Mouse (Mus musculus) spleen, embryonic (tissue): ENCODE data around the gene Gpr37l1.

Experiments
- CTCF ChIA-PET: fragments of 350-600 bp; sonication (Branson Sonifier 250); formaldehyde crosslinking; loops from one replicate; lab custom pipeline; 2022; lab: Charles Lee

The Gpr37l1 gene

GRCm38 (mm10) chr1:135148476-135148875 is 19.0 kb downstream of the Gpr37l1 start:
- CTCF ChIA-PET = interaction anchor here (0.7 kb wide), 1 partner anchor 1528 kb away, joined by 12 read pairs; no protein-coding TSS in a partner anchor

DNA sequence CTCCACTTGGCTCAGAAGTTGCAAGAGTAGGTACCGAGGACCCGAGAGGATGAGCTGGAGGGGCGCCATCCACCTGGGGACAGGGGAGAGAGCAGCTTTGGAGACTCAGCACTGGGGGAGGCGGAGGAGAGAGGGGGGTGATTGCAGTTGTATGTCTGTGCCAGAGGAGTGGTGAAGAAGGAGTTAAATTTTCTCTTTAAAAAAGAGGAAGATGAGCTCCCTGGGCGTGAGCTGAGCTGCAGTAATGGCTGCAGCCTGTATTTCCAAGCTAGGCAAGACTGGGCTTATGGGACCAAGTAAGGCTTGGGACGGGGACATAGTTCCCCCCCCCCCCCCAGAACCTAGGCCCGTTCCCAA is 19.8 kb downstream of the Gpr37l1 start:
- CTCF ChIA-PET = interaction anchor here (0.6 to 1.7 kb wide), 2 partner anchors 15 to 186 kb away, joined by 3 to 7 read pairs; partner anchors contain the start of genes Ptpn7 and Ube2t

GRCm38 (mm10) chr1:135146946-135147701 is 20.4 kb downstream of the Gpr37l1 start:
- CTCF ChIA-PET = interaction anchor here (0.6 to 1.7 kb wide), 2 partner anchors 15 to 185 kb away, joined by 3 to 7 read pairs; partner anchors contain the start of genes Ptpn7 and Ube2t

- CTCF ChIA-PET = interaction anchor here (1.7 kb wide), 1 partner anchor 14 kb away, joined by 7 read pairs; the partner anchor contains the start of gene Ptpn7
These were observed 21.2 kb downstream of the Gpr37l1 start, which contains the start of gene Arl8a for GRCm38 (mm10) chr1:135146077-135146945. Arl8a (plus strand) TSS chr1:135146824.

GRCm38 (mm10) chr1:135143940-135144339 is 23.5 kb downstream of the Gpr37l1 start:
- CTCF ChIA-PET = interaction anchor here (0.7 to 1.1 kb wide), 2 partner anchors 9 to 29 kb away, joined by 3 to 4 read pairs; no protein-coding TSS in a partner anchor

DNA sequence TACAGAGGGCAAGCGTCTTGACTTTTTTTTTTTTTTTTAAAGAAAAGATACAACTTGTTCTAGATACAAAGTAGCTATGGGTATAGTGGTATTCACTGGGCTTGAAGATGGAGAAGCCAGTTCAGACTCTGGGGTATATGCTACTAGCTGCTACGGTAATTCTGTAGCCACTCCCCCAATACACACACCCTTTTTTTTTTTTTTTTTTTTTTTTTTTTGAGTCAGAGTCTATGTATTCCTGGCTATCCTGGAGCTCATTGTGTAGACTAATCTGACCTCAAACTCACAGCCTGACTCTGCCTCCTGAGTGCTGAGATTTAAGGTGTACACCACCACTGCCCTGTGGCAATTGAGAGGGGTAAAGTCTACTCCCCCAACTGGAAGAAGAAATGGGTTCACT is 25.0 kb downstream of the Gpr37l1 start:
- CTCF ChIA-PET = interaction anchor here (0.6 to 0.8 kb wide), 3 partner anchors 21 to 108 kb away, joined by 3 to 6 read pairs (median 3); no protein-coding TSS in a partner anchor

GRCm38 (mm10) chr1:135139906-135140305 is 27.6 kb downstream of the Gpr37l1 start:
- CTCF ChIA-PET = interaction anchor here (0.7 kb wide), 1 partner anchor 956 kb away, joined by 3 read pairs; no protein-coding TSS in a partner anchor

GRCm38 (mm10) chr1:135136500-135136899 is 31.0 kb downstream of the Gpr37l1 start:
- CTCF ChIA-PET = interaction anchor here (0.5 to 5.9 kb wide), 3 partner anchors 25 to 237 kb away, joined by 3 to 34 read pairs (median 4); no protein-coding TSS in a partner anchor

- CTCF ChIA-PET = interaction anchor here (1.2 to 5.9 kb wide), 2 partner anchors 9 to 24 kb away, joined by 3 to 34 read pairs; no protein-coding TSS in a partner anchor
These were observed 32.2 kb downstream of the Gpr37l1 start for GRCm38 (mm10) chr1:135135111-135135787.

DNA sequence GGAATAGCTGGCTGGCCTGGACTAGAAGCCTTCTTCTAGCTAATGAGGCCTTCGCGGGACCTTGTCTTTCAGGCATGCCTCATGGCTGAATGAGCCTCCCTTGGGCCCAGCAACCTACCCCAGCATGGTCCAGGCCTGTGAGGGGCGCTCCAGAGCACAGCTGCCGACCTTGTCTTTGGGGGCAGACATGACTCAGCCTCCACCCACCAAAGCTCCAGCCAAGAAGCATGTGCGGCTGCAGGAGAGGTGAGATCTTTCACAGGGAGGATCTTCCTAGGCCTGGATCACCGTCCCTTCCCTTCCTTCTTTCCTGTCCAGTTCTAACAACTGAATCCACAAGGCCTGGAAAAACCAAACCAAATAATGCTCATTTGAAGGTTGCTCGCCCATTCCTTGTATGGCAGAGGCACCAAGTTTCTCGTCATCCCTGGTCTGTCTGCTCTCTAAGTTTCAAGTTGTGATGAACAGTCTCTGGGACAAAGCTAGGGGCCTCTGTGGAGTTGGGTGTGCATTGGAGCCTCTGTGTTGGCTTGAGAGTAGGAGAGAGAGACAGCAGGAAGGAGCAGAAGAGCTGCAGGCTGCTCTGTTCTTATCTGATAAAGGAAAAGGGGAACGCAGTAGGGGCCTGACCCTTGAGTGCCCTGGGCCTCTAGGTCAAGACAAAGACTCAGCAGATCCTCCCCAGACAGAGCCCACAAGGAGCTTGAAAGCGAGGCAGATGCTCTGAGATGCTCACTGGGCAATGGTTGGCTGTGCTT is 33.6 kb downstream of the Gpr37l1 start:
- CTCF ChIA-PET = interaction anchor here (2.2 to 5.9 kb wide), 2 partner anchors 13 to 22 kb away, joined by 7 to 34 read pairs; partner anchors contain the start of gene Arl8a

- CTCF ChIA-PET = interaction anchor here (2.2 to 5.9 kb wide), 2 partner anchors 14 to 21 kb away, joined by 7 to 34 read pairs; partner anchors contain the start of gene Arl8a
These were observed 34.5 kb downstream of the Gpr37l1 start for GRCm38 (mm10) chr1:135132893-135133369.

DNA sequence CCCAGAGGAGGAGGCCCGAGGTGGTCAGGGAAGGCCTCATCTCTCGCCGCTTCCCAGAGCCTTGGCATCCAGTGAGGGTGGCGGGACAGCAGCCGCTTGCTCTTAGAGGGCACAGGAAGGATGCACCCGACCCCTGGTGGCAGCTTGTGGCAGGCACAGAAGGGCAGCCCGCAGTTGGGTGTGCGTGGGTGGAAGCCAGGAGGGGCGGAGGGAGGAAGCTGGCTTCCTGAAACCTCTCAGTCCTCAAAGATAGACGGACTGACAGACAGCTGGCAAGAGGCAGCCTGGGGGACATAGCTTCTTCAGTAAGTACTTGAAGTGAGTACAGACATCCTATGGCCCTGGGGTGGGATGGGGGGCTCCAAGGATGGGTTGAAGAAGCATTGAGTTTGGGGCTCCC is 35.0 kb downstream of the Gpr37l1 start, which contains the start of gene Ptpn7:
Ptpn7 (plus strand) TSS at position 228 of the 400 bp plus-strand sequence.
- CTCF ChIA-PET = interaction anchor here (0.6 to 5.9 kb wide), 3 partner anchors 15 to 142 kb away, joined by 3 to 34 read pairs (median 7); partner anchors contain the start of gene Arl8a

GRCm38 (mm10) chr1:135131560-135131959 is 35.9 kb downstream of the Gpr37l1 start:
- CTCF ChIA-PET = interaction anchor here (2.2 kb wide), 1 partner anchor 16 kb away, joined by 7 read pairs; the partner anchor contains the start of gene Arl8a

DNA sequence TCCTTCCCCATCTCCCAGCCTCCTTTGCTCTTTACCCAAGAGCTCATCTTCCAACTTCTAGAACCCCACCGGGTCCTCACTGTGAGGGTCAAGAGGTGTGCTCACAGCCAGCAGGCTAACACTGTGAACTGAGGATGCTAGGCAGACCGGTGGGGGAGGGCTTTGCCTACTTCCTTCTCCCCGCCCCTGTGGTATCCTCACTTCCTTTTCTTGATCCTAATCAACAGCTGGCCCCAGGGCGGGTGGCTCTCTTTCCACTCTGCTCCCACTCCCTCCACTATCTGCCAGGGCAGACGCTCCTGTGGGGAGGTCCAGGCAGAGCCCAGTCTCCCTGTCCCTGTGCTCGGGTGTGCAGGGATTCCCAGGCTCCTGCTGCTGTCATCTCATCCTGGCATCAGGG is 36.4 kb downstream of the Gpr37l1 start:
- CTCF ChIA-PET = interaction anchor here (1.5 kb wide), 1 partner anchor 20 kb away, joined by 7 read pairs; no protein-coding TSS in a partner anchor

DNA sequence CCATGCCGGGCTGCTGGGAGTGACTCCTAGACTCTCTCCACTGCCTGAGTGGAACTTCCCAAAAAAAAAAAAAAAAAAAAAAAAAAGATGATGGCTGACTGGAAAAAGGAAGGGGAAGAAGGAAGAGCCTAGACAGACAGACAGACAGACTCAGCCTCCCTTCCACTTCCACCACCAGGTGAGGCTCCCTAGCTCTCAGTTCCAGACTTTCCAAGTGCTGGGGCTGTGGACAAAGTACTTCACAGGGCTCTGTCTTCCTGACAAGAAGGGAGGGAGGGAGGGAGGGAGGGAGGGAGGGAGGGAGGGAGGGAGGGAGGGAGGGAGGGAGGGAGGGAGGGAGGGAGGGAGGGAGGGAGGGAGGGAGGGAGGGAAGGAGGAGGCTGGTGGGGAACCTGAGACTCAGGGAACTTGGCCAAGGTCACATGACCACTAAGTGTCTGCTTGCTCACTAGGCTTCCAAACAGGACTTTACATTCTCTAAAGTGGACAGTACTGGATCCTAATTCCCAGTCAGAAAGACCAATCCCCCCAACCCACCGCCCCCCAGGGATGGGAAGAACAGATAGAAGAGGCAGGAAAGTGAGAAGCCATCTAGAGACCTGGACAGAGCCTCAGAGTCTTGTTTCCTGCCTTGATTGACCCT is 37.0 kb downstream of the Gpr37l1 start:
- CTCF ChIA-PET = interaction anchor here (1.5 kb wide), 1 partner anchor 20 kb away, joined by 7 read pairs; no protein-coding TSS in a partner anchor

DNA sequence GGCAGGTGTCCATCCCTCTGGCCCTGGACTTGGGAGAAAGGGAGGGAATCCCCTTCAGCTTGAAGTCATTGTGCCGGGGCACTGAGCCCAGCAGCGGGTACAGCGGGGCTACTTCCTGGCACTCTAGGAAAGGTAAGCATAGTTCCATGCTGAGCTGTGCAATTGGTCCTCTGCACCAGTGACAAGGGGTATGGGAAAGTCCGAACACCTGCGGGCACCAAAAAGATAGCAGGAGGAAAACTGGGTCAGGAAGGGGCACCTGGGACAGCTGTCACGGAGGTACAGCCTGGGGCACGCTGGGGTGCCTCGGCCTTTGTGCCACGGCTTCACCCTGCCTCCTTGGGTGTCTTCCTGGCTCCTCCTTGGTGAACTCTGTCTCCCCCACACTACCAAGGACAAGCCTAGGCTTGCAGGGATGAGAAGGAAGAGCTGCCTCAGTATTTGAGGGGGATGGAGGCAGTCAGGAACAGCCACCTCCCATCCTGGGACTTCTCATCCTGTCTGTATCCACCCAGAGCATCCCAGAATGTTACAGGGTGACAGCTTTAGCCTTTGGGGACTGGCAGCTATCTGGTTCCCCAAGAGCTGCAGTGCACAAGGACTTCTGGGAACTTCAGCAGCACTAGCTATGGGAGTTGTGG is 37.8 kb downstream of the Gpr37l1 start:
- CTCF ChIA-PET = interaction anchor here (1.5 kb wide), 1 partner anchor 19 kb away, joined by 7 read pairs; no protein-coding TSS in a partner anchor

GRCm38 (mm10) chr1:135128986-135129385 is 38.5 kb downstream of the Gpr37l1 start:
- CTCF ChIA-PET = no interaction called here

- CTCF ChIA-PET = no interaction called here
These were observed 39.5 kb downstream of the Gpr37l1 start for GRCm38 (mm10) chr1:135128011-135128441.
